Mouse (Mus musculus) stomach, postnatal 0 days (tissue): ENCODE measurements around the gene Zfp553. TPM values are rescaled to one million over a fixed set of nuclear protein-coding genes. Genes with fewer than 3 reads are reported as not detected.

Source experiments
- ATAC-seq: fragments of 200-750 bp; cut with Nextera tagmentation; 2 replicates; pipeline ENCODE4 v1.8.0; 2017; ENCODE audit not compliant: low FRiP score, low TSS enrichment
- DNase-seq: peaks from one replicate; pipeline ENCODE4 v3.0.0-alpha.2; 2016; ENCODE audit warnings: low spot score
- H3K27ac ChIP-seq: fragments of 300-500 bp; sonication (generic); replicated peaks from 2 replicates; pipeline ENCODE4 v1.5.1; 2014; ENCODE audit warnings: mild to moderate bottlenecking, control low read depth
- H3K27me3 ChIP-seq: fragments of 300-500 bp; sonication (generic); 2 replicates; pipeline ENCODE4 v1.6.1; 2014; ENCODE audit warnings: low read length; ENCODE audit not compliant: control insufficient read depth, insufficient read depth
- H3K36me3 ChIP-seq: fragments of 300-500 bp; sonication (generic); 2 replicates; pipeline ENCODE4 v1.6.1; 2014; ENCODE audit warnings: low read length, mixed read lengths; ENCODE audit not compliant: control insufficient read depth, insufficient read depth
- H3K4me1 ChIP-seq: fragments of 300-500 bp; sonication (generic); replicated peaks from 2 replicates; pipeline ENCODE4 v1.6.1; 2014; ENCODE audit warnings: antibody characterized with exemption; ENCODE audit not compliant: control insufficient read depth, insufficient read depth
- H3K4me2 ChIP-seq: fragments of 300-500 bp; sonication (generic); replicated peaks from 2 replicates; pipeline ENCODE4 v1.6.1; 2014; ENCODE audit warnings: low read depth, mild to moderate bottlenecking, control low read depth, moderate library complexity
- H3K4me3 ChIP-seq: fragments of 300-500 bp; sonication (generic); 2 replicates; pipeline ENCODE4 v1.5.1; 2014; ENCODE audit warnings: low read depth, low read length, control low read depth
- H3K9ac ChIP-seq: fragments of 300-500 bp; sonication (generic); 2 replicates; pipeline ENCODE4 v1.6.1; 2014; ENCODE audit warnings: mild to moderate bottlenecking, low read length, control low read depth, mixed read lengths
- H3K9me3 ChIP-seq: fragments of 300-500 bp; sonication (generic); 2 replicates; pipeline ENCODE4 v1.6.1; 2016; ENCODE audit warnings: low read length; ENCODE audit not compliant: control insufficient read depth
- CTCF ChIP-seq: IDR thresholded peaks from 2 replicates; pipeline ENCODE4 v1.5.1; 2016; ENCODE audit warnings: antibody characterized with exemption, low read depth, mild to moderate bottlenecking, moderate library complexity
- EP300 ChIP-seq: optimal IDR thresholded peaks from 2 replicates; pipeline ENCODE3; 2016; ENCODE audit warnings: antibody characterized with exemption
- WGBS: fragments of 180-500 bp; shearing (Covaris S2); extraction: QIAGEN DNeasy Blood & Tissue Kit; methylation state at CpG from one replicate; pipeline ENCODE4 v1.1.7; 2014; 5-methylcytosine and 5-hydroxymethylcytosine counted together
- polyA plus RNA-seq: library from polyadenylated mRNA; unstranded; fragments of >200 nt; fragmentation: Nextera tagmentation; extraction: Ambion mirVana; gene quantifications from 2 replicates; pipeline ENCODE4 v1.2.1, GENCODE M21; 2015

Zfp553 gene
- 11.4 and 12.2 TPM in 2 replicates for polyA plus RNA-seq

DNA sequence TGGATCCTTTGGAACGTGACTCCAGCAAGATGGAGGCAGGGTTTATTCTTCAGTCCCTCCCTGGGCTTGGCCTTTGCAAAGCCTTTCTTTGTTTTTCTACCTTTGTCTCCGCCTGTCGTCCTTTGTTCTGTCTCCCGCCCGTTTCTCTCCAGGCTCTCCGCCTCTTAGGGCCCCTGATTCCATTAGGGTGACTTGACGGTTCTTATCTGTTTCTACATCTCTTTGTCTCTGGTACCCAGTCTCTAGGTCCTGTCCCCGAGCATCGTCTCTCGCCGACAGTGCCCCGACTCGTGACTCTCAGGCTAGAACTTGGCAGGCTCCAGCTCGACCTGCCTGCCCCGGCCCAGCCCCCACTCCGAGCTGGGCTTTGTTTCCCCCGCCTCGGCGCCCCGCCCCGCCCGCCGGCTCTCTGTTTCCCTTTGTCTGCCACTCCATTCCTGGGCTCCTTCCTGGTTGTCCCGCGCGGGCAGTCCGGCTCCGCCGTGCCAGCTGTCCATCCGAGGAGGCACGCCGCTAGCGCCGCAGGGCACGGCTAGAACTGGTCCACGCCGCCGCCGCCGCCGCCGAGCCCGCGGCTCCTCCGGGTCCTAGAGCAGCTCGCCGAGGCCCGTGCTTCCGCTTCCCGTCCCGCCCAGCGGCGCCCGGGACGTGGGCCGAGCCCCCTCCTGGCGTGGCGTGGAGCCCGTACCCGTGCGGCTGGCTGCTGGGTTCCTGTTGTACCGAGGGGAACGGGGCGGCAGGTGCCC lies at the start of gene Zfp553, which contains the start of gene Sept1:
TSS of gene Zfp553 (plus strand) at position 440 of the 746 bp plus-strand sequence.
TSS of gene Sept1 (minus strand) at position 509 of the 746 bp plus-strand sequence.
- peak; percentile 93 for DNase-seq

DNA sequence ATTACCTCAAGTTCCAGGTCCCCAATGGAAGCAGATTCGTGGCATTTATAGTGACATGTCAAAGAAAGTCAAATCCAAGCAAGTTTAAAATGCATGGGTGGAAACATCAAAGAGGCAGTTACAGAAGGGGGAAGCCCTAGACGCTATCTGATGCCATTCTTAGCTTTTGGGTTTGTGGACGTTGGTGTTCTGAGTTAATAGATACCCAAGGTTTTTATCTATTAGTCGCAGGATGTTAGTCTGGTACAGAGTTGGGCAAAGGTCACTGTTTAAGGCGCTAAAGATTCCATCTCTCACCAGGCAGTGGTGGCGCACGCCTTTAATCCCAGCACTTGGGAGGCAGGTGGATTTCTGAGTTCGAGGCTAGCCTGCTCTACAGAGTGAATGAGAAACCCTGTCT lies 49.5 kb upstream of the Zfp553 start:
- H3K27ac ChIP-seq = no peak overlapping the region
- no peak overlapping the region for H3K9ac ChIP-seq
- no peak overlapping the region for H3K4me3 ChIP-seq
- no peaks in the 10 kb centered on the region for H3K27me3 ChIP-seq
- 66% methylated on average over 8 of the region's 8 CpGs for WGBS
- no peak overlapping the region for H3K4me2 ChIP-seq
- no peak for ATAC-seq
- no peaks in the 10 kb centered on the region for H3K9me3 ChIP-seq
- DNase-seq = no peak
- TF ChIP-seq CTCF (no peak), EP300 (no peak)
- H3K4me1 ChIP-seq = no peaks in the 10 kb centered on the region
- no peaks in the 10 kb centered on the region for H3K36me3 ChIP-seq

More for the DNA sequence above, at the start of gene Zfp553, which contains the start of gene Sept1:
- H3K4me3 ChIP-seq = peak within 1 kb of the TSS; percentile 80
- under 1% methylated on average over 64 of the region's 64 CpGs for WGBS
- peaks cover 22% of the 10 kb centered on the region for H3K36me3 ChIP-seq
- peak within 1 kb of the TSS; percentile 96 for H3K27ac ChIP-seq
- no peaks in the 10 kb centered on the region for H3K4me1 ChIP-seq
- no peaks in the 10 kb centered on the region for H3K9me3 ChIP-seq
- TF ChIP-seq CTCF (peak; percentile 25; the same call in 1 of the 2 replicates), EP300 (peak; percentile 53)
- peak within 1 kb of the TSS; percentile 79 for H3K4me2 ChIP-seq
- no peaks in the 10 kb centered on the region for H3K27me3 ChIP-seq
- peak; percentile 90 for ATAC-seq
- peak within 1 kb of the TSS; percentile 87 for H3K9ac ChIP-seq

DNA sequence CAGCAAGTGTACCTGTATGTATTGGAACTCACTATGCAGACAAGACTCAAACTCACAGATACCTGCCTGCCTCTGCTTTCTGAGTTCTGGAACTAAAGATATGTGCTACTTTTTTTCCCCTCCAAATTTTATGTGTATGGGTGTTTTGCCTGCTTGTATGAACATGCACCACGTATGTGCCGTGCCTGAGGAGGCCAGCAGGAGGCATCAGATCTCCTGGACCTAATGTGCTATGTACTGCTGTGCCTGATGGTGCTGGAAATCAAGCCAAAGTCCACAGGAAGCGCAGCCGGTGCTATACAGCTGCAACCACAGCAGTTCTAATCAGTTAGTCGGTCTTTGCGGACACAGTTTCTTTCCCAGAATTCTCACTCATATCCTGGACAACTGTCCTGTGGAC lies 49.0 kb upstream of the Zfp553 start:
- H3K4me2 ChIP-seq = no peak overlapping the region
- DNase-seq (no peak), ATAC-seq (no peak)
- H3K9me3 ChIP-seq = no peaks in the 10 kb centered on the region
- H3K27ac ChIP-seq = no peak overlapping the region
- no peak overlapping the region for H3K4me3 ChIP-seq
- no peaks in the 10 kb centered on the region for H3K27me3 ChIP-seq
- no peak for TF ChIP-seq EP300
- TF ChIP-seq CTCF = peak; percentile 54
- no peaks in the 10 kb centered on the region for H3K4me1 ChIP-seq
- H3K9ac ChIP-seq = no peak overlapping the region
- no peaks in the 10 kb centered on the region for H3K36me3 ChIP-seq
- WGBS = 80% methylated on average over 6 of the region's 6 CpGs

DNA sequence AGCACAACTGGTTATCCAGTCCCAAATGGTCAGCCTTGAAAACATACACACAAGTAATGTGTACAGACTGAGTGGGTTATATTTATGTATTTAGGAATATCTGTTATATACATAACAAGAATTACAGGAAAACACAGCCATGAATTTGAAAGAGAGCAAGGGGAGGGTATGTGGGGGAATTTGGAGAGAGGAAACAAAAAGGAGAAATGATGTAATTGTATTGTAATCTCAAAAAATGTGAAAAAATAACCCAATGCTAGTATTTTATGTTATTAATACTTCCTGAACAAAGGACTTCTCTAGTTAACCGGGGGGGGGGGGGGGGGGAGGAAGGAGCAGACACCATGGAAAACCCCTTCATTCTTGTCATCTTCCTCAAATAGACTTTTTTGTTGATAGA lies 48.1 kb upstream of the Zfp553 start:
- Histone ChIP-seq H3K9me3 (no peaks in the 10 kb centered on the region), H3K4me3 (no peak overlapping the region), H3K36me3 (no peaks in the 10 kb centered on the region), H3K4me2 (no peak overlapping the region), H3K4me1 (no peaks in the 10 kb centered on the region), H3K9ac (no peak overlapping the region), H3K27ac (no peak overlapping the region), H3K27me3 (no peaks in the 10 kb centered on the region)
- ATAC-seq = no peak
- DNase-seq = no peak
- TF ChIP-seq CTCF (no peak), EP300 (no peak)
- WGBS = 31% methylated on average over 1 of the region's 1 CpGs

DNA sequence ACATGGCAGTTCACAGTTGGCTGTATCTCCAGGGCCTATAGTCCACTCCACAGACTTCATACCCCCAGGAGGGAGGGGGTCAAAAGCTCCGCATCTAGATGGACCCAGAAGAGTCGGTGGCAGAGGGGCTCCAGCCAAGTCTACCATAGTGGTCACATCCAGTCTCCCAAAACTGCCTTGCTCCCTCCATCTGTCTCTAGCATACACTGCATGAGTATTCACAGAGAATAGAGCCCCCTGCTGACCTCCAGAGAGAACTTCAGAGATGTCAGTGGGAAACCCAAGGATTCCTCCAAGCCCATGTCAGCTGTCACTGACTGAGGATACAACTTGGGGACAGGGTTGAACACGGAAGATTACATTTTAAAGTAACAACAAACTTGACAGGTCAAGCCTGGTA lies 47.3 kb upstream of the Zfp553 start:
- no peak overlapping the region for H3K4me3 ChIP-seq
- no peaks in the 10 kb centered on the region for H3K9me3 ChIP-seq
- no peaks in the 10 kb centered on the region for H3K4me1 ChIP-seq
- 57% methylated on average over 3 of the region's 3 CpGs for WGBS
- no peaks in the 10 kb centered on the region for H3K27me3 ChIP-seq
- DNase-seq = no peak
- no peak overlapping the region for H3K9ac ChIP-seq
- TF ChIP-seq CTCF (peak; percentile 72), EP300 (no peak)
- ATAC-seq = peak; percentile 45; the same call in 1 of the 2 replicates
- H3K36me3 ChIP-seq = no peaks in the 10 kb centered on the region; the same call in 1 of the 2 replicates
- no peak overlapping the region for H3K4me2 ChIP-seq
- no peak overlapping the region for H3K27ac ChIP-seq

DNA sequence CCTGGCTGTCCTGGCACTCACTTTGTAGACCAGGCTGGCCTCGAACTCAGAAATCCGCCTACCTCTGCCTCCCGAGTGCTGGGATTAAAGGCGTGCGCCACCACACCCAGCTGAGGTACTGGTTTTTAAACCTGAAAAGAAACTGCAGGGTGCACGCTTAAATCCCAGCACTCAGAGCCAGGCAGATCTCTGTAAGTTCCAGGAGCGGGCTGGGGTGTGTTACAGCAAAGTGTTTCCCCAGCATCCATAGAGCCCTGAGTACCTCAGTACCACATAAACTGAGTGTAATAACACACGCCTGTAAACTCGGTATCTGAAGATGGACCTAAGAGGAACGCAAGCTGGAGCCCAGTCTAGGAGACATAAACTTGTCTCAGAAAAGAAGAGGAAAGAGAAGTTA lies 45.5 kb upstream of the Zfp553 start:
- Histone ChIP-seq H3K9me3 (no peaks in the 10 kb centered on the region), H3K4me3 (no peak overlapping the region), H3K27ac (no peak overlapping the region), H3K27me3 (no peaks in the 10 kb centered on the region), H3K9ac (no peak overlapping the region), H3K4me1 (no peaks in the 10 kb centered on the region), H3K4me2 (no peak overlapping the region), H3K36me3 (peaks cover 2% of the 10 kb centered on the region; the same call in 1 of the 2 replicates)
- 66% methylated on average over 10 of the region's 10 CpGs for WGBS
- no peak for DNase-seq
- TF ChIP-seq CTCF (no peak), EP300 (no peak)
- no peak for ATAC-seq
